Mouse (Mus musculus): ENCODE data around the gene Smarca1.

DNA sequence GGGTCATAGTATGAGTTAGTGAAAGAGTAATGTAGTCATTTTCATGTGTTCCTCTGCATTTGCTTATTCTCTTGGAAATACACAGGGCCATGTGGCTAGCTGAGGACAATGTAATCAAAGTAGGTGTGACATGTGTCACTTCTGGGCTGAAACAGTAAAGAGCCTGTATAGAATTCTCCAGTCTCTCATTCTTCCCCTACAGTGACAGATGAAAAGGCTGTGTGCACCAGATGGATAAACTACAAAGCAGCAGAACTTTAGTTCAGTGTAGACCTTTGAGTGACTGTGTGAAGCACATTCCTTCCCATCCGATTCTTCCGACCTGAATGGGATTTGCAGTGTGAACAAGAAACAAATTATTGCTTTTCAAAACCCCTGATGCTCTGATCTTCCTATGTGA, 84.1 kb downstream of the Smarca1 start:
- TF ChIP-seq CTCF (IDR thresholded peaks at IDR 0.05; ENCODE audit: borderline replicate concordance, extremely low read depth, insufficient read depth, insufficient read length) = no peak
- TF ChIP-seq POLR2A (IDR thresholded peaks at IDR 0.05; ENCODE audit: borderline replicate concordance, extremely low read depth, insufficient read depth, insufficient read length, poor library complexity, severe bottlenecking) = no peak
